Mouse (Mus musculus): ENCODE data around the gene Spink4. TPM values are rescaled to one million over a fixed set of nuclear protein-coding genes. Genes with fewer than 3 reads are reported as not detected.

Gene Spink4
- polyA plus RNA-seq, 2 experiments = 0.58 to 1.3 TPM

DNA sequence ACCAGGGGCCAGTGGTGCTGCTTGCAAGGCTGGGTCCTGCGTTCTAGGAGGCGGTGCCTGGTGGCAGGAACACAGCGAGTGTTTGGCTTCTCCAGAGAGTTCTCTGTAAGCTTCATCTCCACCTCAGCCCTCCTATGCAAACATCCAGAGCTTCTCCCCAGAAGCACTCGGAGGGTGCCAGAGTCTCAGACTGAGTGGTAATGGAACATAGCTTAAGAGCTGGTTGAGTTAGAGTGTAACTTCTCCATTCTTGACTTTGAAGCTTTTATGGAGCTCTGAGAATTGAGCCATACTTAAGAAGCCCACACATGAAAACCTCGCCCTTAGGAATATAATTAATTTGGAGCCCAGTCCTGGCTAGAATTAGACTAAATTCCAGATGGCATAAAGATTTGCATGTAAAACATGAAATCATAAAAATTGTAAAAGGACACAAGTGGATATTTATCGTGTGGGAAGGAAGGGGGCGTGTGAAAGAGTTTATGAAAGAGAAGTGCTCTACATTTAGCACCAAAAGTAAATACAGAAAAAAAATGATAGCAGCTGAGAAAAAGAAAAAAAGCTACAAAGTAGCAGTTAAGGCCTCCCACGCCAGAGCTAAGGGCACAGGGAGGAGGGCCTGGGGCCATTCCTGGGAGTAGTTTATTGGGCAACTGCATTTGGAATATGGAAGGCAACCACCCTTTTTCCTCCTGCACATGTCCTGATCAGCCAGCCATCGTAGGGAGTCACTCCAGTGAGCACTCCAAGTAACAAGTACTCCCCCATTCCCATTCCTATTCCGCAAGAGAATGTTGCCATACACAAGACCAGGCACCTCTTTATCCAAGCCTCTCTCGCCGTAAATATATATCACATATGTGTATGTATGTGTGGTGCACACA lies 35.3 kb upstream of the Spink4 start:
- DNase-seq (ENCODE audit: low read depth in 3 of 3, low spot score in 3 of 3) = no peak
- Histone ChIP-seq H3K27me3 (ENCODE audit: control insufficient read depth, insufficient read depth, low read length) (no peaks in the 10 kb centered on the region), H3K4me1 (replicated peaks; ENCODE audit: control insufficient read depth in 2 of 2, insufficient read depth in 2 of 2, low read length in 1 of 2) (no peaks in the 10 kb centered on the region), H3K4me2 (ENCODE audit: low read depth) (no peak overlapping the region), H3K4me3 (ENCODE audit: insufficient read depth in 1 of 2, low read depth in 2 of 2, low read length in 2 of 2) (no peak overlapping the region), H3K27ac (no peak overlapping the region), H3K9me3 (ENCODE audit: control insufficient read depth, low read length) (no peaks in the 10 kb centered on the region), H3K36me3 (replicated peaks; ENCODE audit: control insufficient read depth, insufficient read depth, low read depth) (no peaks in the 10 kb centered on the region), H3K9ac (replicated peaks) (no peak overlapping the region)
- WGBS (ENCODE audit: insufficient replicate concordance) = 65% methylated on average over 12 of the region's 12 CpGs
- TF ChIP-seq CTCF (IDR thresholded peaks at IDR 0.05; ENCODE audit: low read depth) = no peak
- ATAC-seq (ENCODE audit: insufficient read depth) = no peak

DNA sequence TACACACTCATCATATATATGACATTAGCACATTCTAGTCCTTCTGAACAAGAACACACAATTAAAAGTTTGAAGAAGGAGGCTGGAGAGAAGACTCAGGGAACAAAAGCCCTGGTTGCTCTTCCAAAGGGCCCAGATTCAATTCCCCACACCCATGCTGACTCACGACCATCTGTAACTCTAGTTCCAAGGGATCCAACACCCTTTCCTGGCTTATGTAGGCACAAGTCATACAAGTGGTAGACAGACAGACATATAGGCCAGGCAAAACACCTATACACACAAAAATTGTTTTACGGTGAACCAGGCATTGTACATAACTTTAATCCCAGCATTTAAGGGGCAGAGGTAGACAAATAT lies 34.7 kb upstream of the Spink4 start:
- H3K9ac ChIP-seq (replicated peaks) = no peak overlapping the region
- WGBS (ENCODE audit: insufficient replicate concordance) = 69% methylated on average over 2 of the region's 2 CpGs
- no peak for TF ChIP-seq CTCF (IDR thresholded peaks at IDR 0.05; ENCODE audit: low read depth)
- no peak for TF ChIP-seq EP300 (IDR thresholded peaks at IDR 0.05; ENCODE audit: low read depth)

DNA sequence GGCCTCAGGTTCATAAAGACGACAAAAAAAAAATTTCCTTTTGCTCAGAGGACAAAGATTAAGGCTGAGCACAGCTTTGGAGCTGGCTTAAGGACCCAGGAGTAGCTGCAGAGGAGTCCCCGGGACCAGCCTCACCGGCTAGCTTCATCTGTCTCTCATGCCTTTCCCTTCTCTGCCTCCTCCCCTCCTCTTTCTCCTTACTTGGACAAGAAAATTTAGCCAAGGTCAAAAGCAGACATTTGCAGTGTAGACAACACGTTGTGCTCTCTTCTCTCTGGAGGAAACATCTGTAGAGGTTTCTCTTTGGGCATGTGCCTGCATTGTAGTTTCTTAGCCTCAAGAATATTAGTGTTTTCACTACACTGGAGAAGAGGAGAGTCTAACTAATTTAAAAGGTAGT lies 34.0 kb upstream of the Spink4 start:
- H3K4me3 ChIP-seq (ENCODE audit: insufficient read depth in 1 of 2, low read depth in 2 of 2, low read length in 2 of 2) = no peak overlapping the region
- H3K27me3 ChIP-seq (ENCODE audit: control insufficient read depth, insufficient read depth, low read length) = no peaks in the 10 kb centered on the region
- no peak overlapping the region for H3K9ac ChIP-seq (replicated peaks)
- ATAC-seq (ENCODE audit: insufficient read depth) (no peak), DNase-seq (ENCODE audit: low read depth in 3 of 3, low spot score in 3 of 3) (no peak)
- TF ChIP-seq EP300 (IDR thresholded peaks at IDR 0.05; ENCODE audit: low read depth) (no peak), CTCF (IDR thresholded peaks at IDR 0.05; ENCODE audit: low read depth) (no peak)
- 67% methylated on average over 4 of the region's 4 CpGs for WGBS (ENCODE audit: insufficient replicate concordance)
- no peaks in the 10 kb centered on the region for H3K4me1 ChIP-seq (replicated peaks; ENCODE audit: control insufficient read depth in 2 of 2, insufficient read depth in 2 of 2, low read length in 1 of 2)
- H3K9me3 ChIP-seq (ENCODE audit: control insufficient read depth, low read length) = no peaks in the 10 kb centered on the region
- no peak overlapping the region for H3K4me2 ChIP-seq (ENCODE audit: low read depth)
- H3K36me3 ChIP-seq (replicated peaks; ENCODE audit: control insufficient read depth, insufficient read depth, low read depth) = no peaks in the 10 kb centered on the region
- no peak overlapping the region for H3K27ac ChIP-seq

More for the DNA sequence above, 34.7 kb upstream of the Spink4 start:
- H3K4me1 ChIP-seq (replicated peaks; ENCODE audit: control insufficient read depth in 2 of 2, insufficient read depth in 2 of 2, low read length in 1 of 2) = no peaks in the 10 kb centered on the region
- no peak overlapping the region for H3K4me2 ChIP-seq (ENCODE audit: low read depth)
- no peaks in the 10 kb centered on the region for H3K9me3 ChIP-seq (ENCODE audit: control insufficient read depth, low read length)
- no peaks in the 10 kb centered on the region for H3K36me3 ChIP-seq (replicated peaks; ENCODE audit: control insufficient read depth, insufficient read depth, low read depth)
- no peak overlapping the region for H3K4me3 ChIP-seq (ENCODE audit: insufficient read depth in 1 of 2, low read depth in 2 of 2, low read length in 2 of 2)
- ATAC-seq (ENCODE audit: insufficient read depth) (no peak), DNase-seq (ENCODE audit: low read depth in 3 of 3, low spot score in 3 of 3) (no peak)
- H3K27ac ChIP-seq = no peak overlapping the region
- H3K27me3 ChIP-seq (ENCODE audit: control insufficient read depth, insufficient read depth, low read length) = no peaks in the 10 kb centered on the region

DNA sequence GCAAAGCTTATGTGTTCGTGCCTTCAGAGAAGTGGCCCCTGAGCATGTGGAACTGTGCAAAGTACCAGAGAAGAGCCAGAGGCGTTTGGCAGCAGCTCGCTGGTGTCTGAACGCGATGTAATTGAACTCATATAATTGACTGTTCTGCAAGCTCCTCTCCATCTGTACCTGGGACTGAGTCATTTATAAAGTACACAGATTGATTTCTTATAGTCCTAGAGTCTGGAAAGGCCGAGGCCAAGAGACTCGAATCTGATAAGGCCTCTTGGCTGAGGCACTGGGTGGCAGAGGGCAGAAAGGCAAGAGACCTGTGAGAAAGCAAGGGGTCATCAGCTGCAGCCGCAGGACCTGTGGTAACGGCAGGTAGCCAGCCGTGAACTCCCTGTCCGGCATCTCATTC lies 31.0 kb upstream of the Spink4 start:
- no peaks in the 10 kb centered on the region for H3K9me3 ChIP-seq (ENCODE audit: control insufficient read depth, low read length)
- DNase-seq (ENCODE audit: low read depth in 3 of 3, low spot score in 3 of 3) (no peak), ATAC-seq (ENCODE audit: insufficient read depth) (no peak)
- no peak overlapping the region for H3K27ac ChIP-seq
- H3K27me3 ChIP-seq (ENCODE audit: control insufficient read depth, insufficient read depth, low read length) = no peaks in the 10 kb centered on the region
- no peaks in the 10 kb centered on the region for H3K36me3 ChIP-seq (replicated peaks; ENCODE audit: control insufficient read depth, insufficient read depth, low read depth)
- TF ChIP-seq EP300 (IDR thresholded peaks at IDR 0.05; ENCODE audit: low read depth) = no peak
- TF ChIP-seq CTCF (IDR thresholded peaks at IDR 0.05; ENCODE audit: low read depth) = no peak
- 63% methylated on average over 11 of the region's 11 CpGs for WGBS (ENCODE audit: insufficient replicate concordance)
- H3K4me3 ChIP-seq (ENCODE audit: insufficient read depth in 1 of 2, low read depth in 2 of 2, low read length in 2 of 2) = no peak overlapping the region
- no peaks in the 10 kb centered on the region for H3K4me1 ChIP-seq (replicated peaks; ENCODE audit: control insufficient read depth in 2 of 2, insufficient read depth in 2 of 2, low read length in 1 of 2)
- H3K9ac ChIP-seq (replicated peaks) = no peak overlapping the region
- no peak overlapping the region for H3K4me2 ChIP-seq (ENCODE audit: low read depth)

DNA sequence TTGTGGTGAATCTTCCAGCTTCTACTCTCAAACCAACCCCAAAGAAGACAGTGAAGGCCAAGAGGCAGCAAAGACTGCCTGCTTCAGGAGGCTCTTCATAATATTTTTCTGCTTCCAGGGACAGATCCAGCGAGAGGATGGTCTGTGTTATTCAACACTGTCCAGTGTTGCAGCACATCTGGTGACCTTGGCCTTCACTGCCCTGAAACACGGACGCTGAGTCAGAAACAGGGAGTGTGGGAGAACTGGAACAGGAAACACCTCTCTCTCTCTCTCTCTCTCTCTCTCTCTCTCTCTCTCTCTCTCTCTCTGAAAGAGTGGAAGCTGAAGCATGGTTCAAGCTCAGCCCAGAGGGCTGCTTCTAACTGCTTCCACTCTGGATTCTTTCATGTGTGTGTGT lies 30.6 kb upstream of the Spink4 start:
- Histone ChIP-seq H3K9me3 (ENCODE audit: control insufficient read depth, low read length) (no peaks in the 10 kb centered on the region), H3K27me3 (ENCODE audit: control insufficient read depth, insufficient read depth, low read length) (no peaks in the 10 kb centered on the region), H3K9ac (replicated peaks) (no peak overlapping the region), H3K27ac (no peak overlapping the region), H3K36me3 (replicated peaks; ENCODE audit: control insufficient read depth, insufficient read depth, low read depth) (no peaks in the 10 kb centered on the region), H3K4me3 (ENCODE audit: insufficient read depth in 1 of 2, low read depth in 2 of 2, low read length in 2 of 2) (no peak overlapping the region), H3K4me1 (replicated peaks; ENCODE audit: control insufficient read depth in 2 of 2, insufficient read depth in 2 of 2, low read length in 1 of 2) (no peaks in the 10 kb centered on the region), H3K4me2 (ENCODE audit: low read depth) (no peak overlapping the region)
- 49% methylated on average over 3 of the region's 3 CpGs for WGBS (ENCODE audit: insufficient replicate concordance)
- TF ChIP-seq EP300 (IDR thresholded peaks at IDR 0.05; ENCODE audit: low read depth) = no peak
- no peak for TF ChIP-seq CTCF (IDR thresholded peaks at IDR 0.05; ENCODE audit: low read depth)
- no peak for DNase-seq (ENCODE audit: low read depth in 3 of 3, low spot score in 3 of 3)
- ATAC-seq (ENCODE audit: insufficient read depth) = no peak
